Mouse (Mus musculus) megakaryocyte, embryonic 14.5 days (primary cell): ENCODE data around the gene Gnaz.

ENCODE experiments used
- FLI1 ChIP-seq: IDR thresholded peaks from 2 replicates; pipeline ENCODE4 v1.6.1; 2012; ENCODE audit warnings: low read length, inconsistent platforms, mixed read lengths
- GATA1 ChIP-seq: IDR thresholded peaks from 3 replicates; pipeline ENCODE4 v1.6.1; 2012; ENCODE audit warnings: mixed read lengths, low read length, inconsistent platforms, borderline replicate concordance

DNA sequence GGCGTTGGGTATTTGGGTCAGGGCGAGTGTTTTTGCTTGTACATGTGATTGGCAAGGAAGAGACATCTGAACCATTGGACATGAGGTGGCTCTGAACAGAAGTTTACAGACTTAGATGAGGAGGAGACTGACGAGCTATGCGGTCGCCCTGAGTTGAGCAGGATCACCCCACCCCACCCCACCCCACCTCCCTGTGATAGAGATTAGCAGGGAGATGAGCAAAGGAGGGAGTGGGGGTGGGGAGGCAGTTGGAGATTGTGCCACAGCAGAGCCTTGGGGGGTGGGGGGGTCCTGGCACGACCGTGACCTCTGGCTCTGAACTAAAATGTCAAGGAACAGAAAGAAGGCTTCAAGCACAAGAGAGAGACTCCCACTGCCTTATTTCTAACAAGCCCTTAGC is 9.5 kb downstream of the Gnaz start:
- no peak for TF ChIP-seq GATA1
- no peak for TF ChIP-seq FLI1
